Mouse (Mus musculus) heart, postnatal 36 days (tissue): ENCODE results near the gene Gm49601. TPM values are rescaled to one million over a fixed set of nuclear protein-coding genes. Genes with fewer than 3 reads are reported as not detected.

Experiments
- DNase-seq, 2 experiments: peaks; one replicate each; pipeline ENCODE4 v3.0.0; 2021 to 2022
- intact Hi-C: fragments of 180-260 bp; cut with DNase I; formaldehyde crosslinking; loops from one replicate; pipeline ENCODE4 v1.15.1; 2025
- total RNA-seq, 2 experiments: library from RNA; stranded (reverse); gene quantifications; 2 replicates each; pipeline ENCODE4 v1.2.3; 2021

Gm49601 gene
- total RNA-seq, 2 experiments from 2014 or later, result 0.60 to 1.6 TPM

DNA sequence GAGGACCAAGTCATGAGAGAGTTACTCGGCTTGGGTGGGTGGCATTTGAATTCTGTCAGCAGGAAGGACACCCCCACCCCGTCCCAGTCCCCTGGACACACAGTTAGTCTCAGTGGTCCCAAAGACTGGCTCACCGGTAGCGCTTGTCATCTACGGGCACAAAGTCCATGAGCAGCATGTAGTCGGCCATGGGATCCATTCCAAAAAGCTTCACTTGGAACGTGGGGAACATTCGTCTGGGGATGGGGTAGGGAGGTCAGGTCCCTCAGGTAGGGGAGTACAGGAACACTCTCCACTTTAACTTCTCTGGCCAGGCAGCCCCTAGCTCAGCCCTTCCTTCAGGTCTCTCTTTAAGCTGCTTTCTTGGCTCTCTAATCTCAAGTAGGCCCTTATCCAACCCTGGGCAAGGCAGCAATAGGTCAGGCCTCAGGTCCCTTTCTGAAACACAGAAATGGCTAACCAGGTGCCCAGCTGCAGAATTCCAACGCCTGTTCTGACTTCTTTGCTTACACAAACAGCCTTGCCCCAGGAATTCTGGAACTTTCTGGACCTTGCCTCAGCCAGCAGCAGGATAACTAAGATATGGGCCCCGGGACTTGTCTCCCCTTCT lies 41.2 kb downstream of the Gm49601 start:
- no peak for DNase-seq
- intact Hi-C loops, result no loop called here

DNA sequence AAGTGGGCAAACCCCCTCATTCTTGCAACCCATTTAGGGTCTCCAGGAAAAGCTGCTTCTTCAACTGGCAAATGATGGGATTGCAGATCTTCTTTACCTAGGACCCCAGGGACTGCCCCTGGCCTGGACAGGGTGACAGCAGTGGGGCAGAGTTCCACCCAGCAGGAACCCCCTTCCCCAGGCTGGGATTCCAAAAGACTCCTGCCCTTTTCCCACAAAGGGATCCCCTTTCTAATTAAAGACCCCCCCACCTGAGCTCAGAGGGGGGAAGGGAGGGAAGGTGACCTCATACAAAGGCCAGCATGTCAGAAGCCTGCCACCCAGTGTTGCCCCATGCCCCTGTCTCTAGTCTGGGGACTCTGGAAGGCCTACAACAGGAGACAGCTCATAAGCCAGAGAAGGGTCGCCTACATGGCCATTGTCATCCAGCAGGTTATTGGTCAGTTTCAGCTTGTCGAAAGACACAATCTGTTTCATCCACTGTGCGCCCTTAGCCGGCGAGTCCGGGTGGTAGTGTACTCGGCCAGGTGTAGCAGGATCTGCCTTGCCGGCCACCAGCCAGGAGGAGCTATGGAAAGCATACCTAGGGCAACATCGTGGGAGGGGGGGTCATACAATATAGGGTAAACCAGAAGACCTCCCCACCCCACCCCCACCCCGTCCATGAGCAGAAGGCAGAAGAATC lies 42.4 kb downstream of the Gm49601 start:
- intact Hi-C loops, result no loop called here
- DNase-seq, result no peak

DNA sequence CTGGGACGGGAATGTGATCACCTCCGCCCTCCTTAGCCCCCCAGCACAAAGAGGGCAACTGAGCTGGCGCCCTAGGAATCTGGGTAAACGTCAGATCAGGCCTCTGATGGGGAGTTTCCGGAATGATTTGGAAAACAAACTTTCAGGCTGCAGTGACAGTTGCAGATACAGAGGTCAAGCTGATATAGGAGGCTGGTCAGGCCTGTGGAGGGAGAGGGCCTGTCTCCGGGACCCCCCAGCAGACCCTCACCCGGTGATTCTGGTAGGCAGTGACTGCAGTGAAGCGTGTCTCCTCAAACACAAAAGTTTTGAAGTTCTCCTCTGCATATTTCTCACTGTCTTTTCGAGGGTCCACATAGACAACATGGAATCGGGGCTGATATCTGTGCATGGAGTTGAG lies 43.1 kb downstream of the Gm49601 start:
- intact Hi-C loops, result no loop called here
- DNase-seq, result no peak

- no peak for DNase-seq
- intact Hi-C loops, result no loop called here
These were observed 43.6 kb downstream of the Gm49601 start for GRCm38 (mm10) chr16:18582426-18583148.

GRCm38 (mm10) chr16:18581623-18582205 lies 44.5 kb downstream of the Gm49601 start:
- DNase-seq, result no peak
- intact Hi-C loops, result no loop called here

DNA sequence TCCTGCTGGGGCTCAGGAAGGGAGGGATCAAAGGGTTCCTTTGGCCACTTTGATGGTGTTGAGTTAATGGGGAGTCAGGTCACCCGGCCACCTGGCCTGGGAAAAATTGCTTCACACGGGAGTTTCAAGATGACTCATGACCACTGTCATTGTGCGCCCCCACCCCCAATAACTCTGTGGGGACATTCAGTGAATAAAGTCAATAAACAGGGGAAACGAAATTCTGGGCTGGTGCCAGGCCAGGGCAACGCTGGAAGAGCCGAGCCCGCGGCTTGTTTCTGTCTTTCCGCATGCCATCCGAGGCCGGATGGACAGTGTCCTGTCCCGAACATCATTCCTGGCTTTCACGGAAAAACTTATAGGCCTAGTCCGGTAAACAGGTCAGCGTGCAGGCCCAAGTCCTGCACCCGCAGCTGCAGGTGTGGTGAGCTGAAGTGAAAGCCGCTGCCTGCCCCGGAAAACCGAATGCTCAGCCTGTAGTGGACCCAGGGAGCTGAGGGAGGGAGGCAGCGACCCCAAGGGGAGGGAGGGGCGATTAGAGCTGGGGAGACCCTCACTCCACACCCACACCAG lies 45.1 kb downstream of the Gm49601 start:
- no peak for DNase-seq
- intact Hi-C loops, result no loop called here

- intact Hi-C loops, result no loop called here
- DNase-seq, result no peak
These were observed 45.8 kb downstream of the Gm49601 start for GRCm38 (mm10) chr16:18580389-18580788.

- DNase-seq, result no peak
- intact Hi-C loops, result no loop called here
These were observed 48.5 kb downstream of the Gm49601 start for GRCm38 (mm10) chr16:18577599-18578160.

DNA sequence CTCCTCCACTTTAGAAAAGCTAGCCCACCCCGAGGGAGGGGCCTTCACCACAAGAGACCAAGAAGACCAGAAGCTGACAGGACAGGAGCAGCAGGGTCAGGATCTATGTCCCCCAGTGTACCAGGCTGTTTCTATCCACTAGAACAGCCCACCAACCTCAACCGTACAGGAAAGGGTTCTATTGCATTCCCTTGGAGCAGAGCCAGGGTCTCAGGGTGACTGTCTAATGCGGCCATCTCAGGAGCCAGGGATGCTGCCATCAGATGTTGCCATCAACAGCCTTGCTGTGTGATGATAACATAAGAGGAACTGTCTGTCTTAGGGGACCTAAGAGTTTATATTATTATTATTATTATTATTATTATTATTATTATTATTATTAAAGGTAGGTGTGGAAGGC lies 49.2 kb downstream of the Gm49601 start:
- DNase-seq, result no peak
- intact Hi-C loops, result no loop called here

GRCm38 (mm10) chr16:18574196-18574595 lies 52.0 kb downstream of the Gm49601 start:
- intact Hi-C loops, result no loop called here
- no peak for DNase-seq

Other genes starting within 250 kb of the Gm49601 start
- gene Txnrd2, start 200.0 kb downstream of the Gm49601 start, total RNA-seq, result 10 to 100 TPM; 41.0 to 42.8 TPM
- 100 to 1,000 TPM; 130 to 150 TPM for gene Comt, start 199.6 kb downstream of the Gm49601 start, total RNA-seq
- gene Gnb1l, start 127.7 kb downstream of the Gm49601 start, total RNA-seq, result 1 to 10 TPM; 5.2 to 5.4 TPM
- 1 to 10 TPM; 3.6 to 4.6 TPM for gene Rtl10, start 127.5 kb downstream of the Gm49601 start, total RNA-seq
- gene Tbx1, start 35.8 kb downstream of the Gm49601 start, total RNA-seq, result 1 to 10 TPM in 1 of 2 experiments, under 1 TPM in 1; 0.51 to 2.2 TPM
- 1 to 10 TPM; 1.2 TPM for gene Gp1bb, start 4.0 kb downstream of the Gm49601 start, total RNA-seq
- gene Sept5, start 3.5 kb upstream of the Gm49601 start, total RNA-seq, result 1 to 10 TPM; 3.7 to 3.8 TPM
- 10 to 100 TPM; 37.2 to 45.9 TPM for gene Cldn5, start 150.4 kb upstream of the Gm49601 start, total RNA-seq
- 10 to 100 TPM; 48.8 to 58.1 TPM for gene Ufd1, start 185.4 kb upstream of the Gm49601 start, total RNA-seq
- gene Cdc45, start 185.6 kb upstream of the Gm49601 start, total RNA-seq, result 1 to 10 TPM; 2.7 to 3.6 TPM
- gene 2510002D24Rik, start 210.2 kb upstream of the Gm49601 start, total RNA-seq, result 10 to 100 TPM; 21.8 to 25.6 TPM
- gene Gm28539, start 210.2 kb upstream of the Gm49601 start, total RNA-seq, result 1 to 10 TPM in 1 of 2 experiments, not detected in 1; 2.4 TPM